In the genomic region with DNA sequence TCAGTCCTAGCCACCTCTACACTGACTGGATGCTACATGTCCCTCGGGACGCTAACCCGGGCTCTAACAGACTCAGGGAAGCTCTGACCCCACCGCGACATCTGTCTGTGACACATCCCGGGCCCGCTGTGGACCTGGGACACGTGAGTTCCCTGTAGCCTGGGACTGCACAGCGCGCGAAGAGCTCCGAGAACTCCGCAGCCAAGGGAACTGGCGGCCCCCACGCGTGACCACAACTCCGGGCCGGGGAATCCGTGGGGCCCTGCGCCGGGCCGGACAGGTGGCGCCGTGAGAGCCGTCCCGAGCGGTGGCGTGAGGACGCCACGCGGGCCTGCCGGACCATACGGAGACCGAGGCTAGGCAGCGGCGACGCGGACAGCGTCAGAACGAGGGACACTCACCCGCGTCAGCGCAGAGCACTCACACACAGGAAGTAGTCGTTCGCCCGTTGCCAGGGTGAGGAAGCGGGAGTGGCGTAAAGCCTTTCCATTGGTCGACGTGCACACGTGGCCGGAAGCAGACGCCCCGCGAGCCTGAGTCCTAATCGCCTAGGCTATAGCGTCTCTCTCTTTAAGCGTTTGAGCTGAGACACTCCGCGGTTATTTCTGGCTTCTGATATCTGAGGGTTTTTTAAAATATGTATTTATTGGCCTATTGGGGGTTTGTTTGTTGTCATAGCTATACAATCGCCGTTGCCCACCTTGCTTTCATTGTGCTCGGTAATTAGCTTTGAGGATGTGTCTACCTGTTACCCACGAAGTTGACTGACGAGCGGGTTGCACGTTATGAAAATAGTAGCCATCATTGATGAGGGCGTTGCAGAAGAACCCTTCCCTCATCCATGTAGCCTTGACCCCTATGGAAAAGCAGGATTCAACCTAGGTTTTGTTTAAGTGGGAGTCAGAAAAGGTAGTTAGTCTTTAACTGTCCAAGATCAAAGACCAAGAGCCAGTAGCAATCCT, we compare ENCODE assay signal across 8 mouse cellular contexts. TPM values are rescaled to one million over a fixed set of nuclear protein-coding genes. Genes with fewer than 3 reads are reported as not detected.
DNase-seq lines count a peak whose midpoint lies in the region; ATAC-seq and TF ChIP-seq lines count a peak whose summit lies in the region.

A gene (minus strand): TSS at position 453 of the 962 bp plus-strand sequence.

- peak; percentile 98 for DNase-seq in MEL (ENCODE audit: low read depth, low spot score)
- DNase-seq in cerebellum, adult 2 months, result peak; percentile 93 to 96
- DNase-seq in forebrain, postnatal 0 days, result peak; percentile 97
- peak; percentile 93 for DNase-seq in heart, postnatal 4 days
- DNase-seq in layer of hippocampus, adult 8-10 months (ENCODE audit: low spot score in 2 of 2), result peak; percentile 94 to 96
- peak; percentile 87 for DNase-seq in ovary, adult 18-20 months (ENCODE audit: low spot score)
- peak; percentile 94 for DNase-seq in thymus, postnatal 0 days (ENCODE audit: low spot score)

- no peak; a peak in 1 of 4 replicates for TF ChIP-seq EP300 in MEL (IDR thresholded peaks at IDR 0.05; ENCODE audit: low read depth in 1 of 2, low read length in 2 of 2)

- H3K36me3 ChIP-seq in MEL (ENCODE audit: control insufficient read depth in 1 of 2, insufficient read depth in 2 of 2, low read length in 2 of 2), result peaks cover 6 to 19% of the 10 kb centered on the region in 2 experiments; a peak in 3 of 4 replicates
- no peaks in the 10 kb centered on the region for H3K36me3 ChIP-seq in forebrain, postnatal 0 days (ENCODE audit: insufficient read depth)
- no peaks in the 10 kb centered on the region for H3K36me3 ChIP-seq in lung, embryonic 15.5 days

- H3K27ac ChIP-seq in MEL (ENCODE audit: control insufficient read depth, low read depth, low read length), result peak within 1 kb of the TSS; percentile 92
- H3K27ac ChIP-seq in cerebellum, adult 2 months (ENCODE audit: insufficient read depth, low read length), result peak within 1 kb of the TSS; percentile 67
- H3K27ac ChIP-seq in forebrain, postnatal 0 days (ENCODE audit: low read depth, low read length), result peak within 1 kb of the TSS; percentile 92
- peak within 1 kb of the TSS; percentile 78 for H3K27ac ChIP-seq in lung, embryonic 15.5 days

- under 1% methylated on average over 68 of the region's 68 CpGs for WGBS in cerebellum, adult 2 months
- 1% methylated on average over 68 of the region's 68 CpGs for WGBS in forebrain, postnatal 0 days
- WGBS in lung, embryonic 15.5 days, result 1% methylated on average over 68 of the region's 68 CpGs

- peak within 1 kb of the TSS; percentile 68 to 97 for H3K4me3 ChIP-seq in MEL (ENCODE audit: control insufficient read depth in 1 of 2, insufficient read depth in 1 of 2, low read depth in 2 of 2, low read length in 2 of 2)
- peak within 1 kb of the TSS; percentile 68 for H3K4me3 ChIP-seq in cerebellum, adult 2 months (replicated peaks; ENCODE audit: insufficient read depth, low read depth, low read length)
- peak within 1 kb of the TSS; percentile 87 for H3K4me3 ChIP-seq in forebrain, postnatal 0 days (ENCODE audit: low read depth, low read length)
- H3K4me3 ChIP-seq in lung, embryonic 15.5 days, result peak within 1 kb of the TSS; percentile 78

- H3K27me3 ChIP-seq in MEL (ENCODE audit: control insufficient read depth in 1 of 2, insufficient read depth in 2 of 2, low read length in 2 of 2), result no peaks in the 10 kb centered on the region
- no peaks in the 10 kb centered on the region for H3K27me3 ChIP-seq in cerebellum, adult 2 months (ENCODE audit: control insufficient read depth, insufficient read depth, low read length)
- H3K27me3 ChIP-seq in forebrain, postnatal 0 days (ENCODE audit: insufficient read depth, low read length), result no peaks in the 10 kb centered on the region
- H3K27me3 ChIP-seq in lung, embryonic 15.5 days, result no peaks in the 10 kb centered on the region

- H3K9me3 ChIP-seq in MEL (replicated peaks; ENCODE audit: insufficient read depth, low read length), result no peaks in the 10 kb centered on the region
- no peaks in the 10 kb centered on the region for H3K9me3 ChIP-seq in forebrain, postnatal 0 days (ENCODE audit: low read length)
- H3K9me3 ChIP-seq in lung, embryonic 15.5 days, result no peaks in the 10 kb centered on the region

- no peak for TF ChIP-seq CTCF in MEL (IDR thresholded peaks at IDR 0.05 in 2 of 3, conservative IDR thresholded peaks at IDR 0.05 in 1 of 3; ENCODE audit: control insufficient read depth in 1 of 3, insufficient read depth in 1 of 3, low read depth in 2 of 3, low read length in 3 of 3, poor library complexity in 1 of 3, severe bottlenecking in 1 of 3)
- TF ChIP-seq CTCF in cerebellum, adult 2 months (IDR thresholded peaks at IDR 0.05; ENCODE audit: borderline replicate concordance, insufficient read depth, low read depth, low read length), result no peak
- no peak for TF ChIP-seq CTCF in forebrain, postnatal 0 days (IDR thresholded peaks at IDR 0.05; ENCODE audit: low read depth)

- peak within 1 kb of the TSS; percentile 79 for H3K4me2 ChIP-seq in forebrain, postnatal 0 days (ENCODE audit: low read depth)
- H3K4me2 ChIP-seq in lung, embryonic 15.5 days, result peak within 1 kb of the TSS; percentile 80

- H3K79me2 ChIP-seq in MEL (ENCODE audit: control insufficient read depth, insufficient read depth, low read length, poor library complexity), result peaks cover 29% of the 10 kb centered on the region

- H3K9ac ChIP-seq in MEL (ENCODE audit: control insufficient read depth, low read depth, low read length, poor library complexity, severe bottlenecking), result peak within 1 kb of the TSS; percentile 83
- peak within 1 kb of the TSS; percentile 88 for H3K9ac ChIP-seq in forebrain, postnatal 0 days
- H3K9ac ChIP-seq in lung, embryonic 15.5 days, result peak within 1 kb of the TSS; percentile 80

- H3K4me1 ChIP-seq in MEL (ENCODE audit: control insufficient read depth in 1 of 2, insufficient read depth in 2 of 2, low read length in 2 of 2), result peaks cover 6 to 11% of the 10 kb centered on the region in 2 experiments
- no peaks in the 10 kb centered on the region for H3K4me1 ChIP-seq in cerebellum, adult 2 months (ENCODE audit: control insufficient read depth, insufficient read depth, low read length)
- peaks cover 6% of the 10 kb centered on the region; the same call in 1 of the 2 replicates for H3K4me1 ChIP-seq in forebrain, postnatal 0 days (ENCODE audit: insufficient read depth)
- peaks cover 8% of the 10 kb centered on the region; the same call in 1 of the 2 replicates for H3K4me1 ChIP-seq in lung, embryonic 15.5 days

- TF ChIP-seq POLR2A in MEL (IDR thresholded peaks at IDR 0.05; ENCODE audit: control insufficient read depth in 1 of 2, insufficient read depth in 1 of 2, low read depth in 1 of 2, low read length in 2 of 2, poor library complexity in 1 of 2), result peak; percentile 85 to 91
- TF ChIP-seq POLR2A in cerebellum, adult 2 months (IDR thresholded peaks at IDR 0.05; ENCODE audit: borderline replicate concordance, insufficient read depth, low read length), result peak; percentile 92

- no peak for TF ChIP-seq RAD21 in MEL (IDR thresholded peaks at IDR 0.05; ENCODE audit: low read depth, low read length)

- peak; percentile 100 for ATAC-seq in forebrain, postnatal 0 days
- peak; percentile 100 for ATAC-seq in lung, embryonic 15.5 days (ENCODE audit: borderline replicate concordance, extremely low read depth, low FRiP score, low TSS enrichment)

TF ChIP-seq in MEL, 35 proteins besides CTCF, POLR2A, EP300 and RAD21 (continues in another document):
- TF ChIP-seq TBP (IDR thresholded peaks at IDR 0.05; ENCODE audit: low read depth, low read length) (peak; percentile 88), POLR2AphosphoS2 (IDR thresholded peaks at IDR 0.05; ENCODE audit: low read length) (peak; percentile 86), MXI1 (IDR thresholded peaks at IDR 0.05; ENCODE audit: low read depth, low read length) (peak; percentile 94), TAL1 (IDR thresholded peaks at IDR 0.05; ENCODE audit: low read length) (no peak), E2F4 (IDR thresholded peaks at IDR 0.05; ENCODE audit: borderline replicate concordance, low read depth, low read length) (no peak; the same call in 1 of the 2 replicates), NRF1 (IDR thresholded peaks at IDR 0.05; ENCODE audit: insufficient read depth, low read depth, low read length, poor library complexity, severe bottlenecking) (peak; percentile 39; the same call in 1 of the 2 replicates), MYC (IDR thresholded peaks at IDR 0.05; ENCODE audit: low read depth, low read length) (peak; percentile 70; the same call in 1 of the 2 replicates), ETS1 (IDR thresholded peaks at IDR 0.05; ENCODE audit: low read depth, low read length) (0 out of 2 replicates have a peak, but pooled peaks have one; percentile 14), ZNF384 (IDR thresholded peaks at IDR 0.05; ENCODE audit: low read depth, low read length) (no peak), BHLHE40 (IDR thresholded peaks at IDR 0.05; ENCODE audit: borderline replicate concordance, low read depth, low read length) (0 out of 2 replicates have a peak, but pooled peaks have one; percentile 3), SMC3 (IDR thresholded peaks at IDR 0.05; ENCODE audit: low read depth, low read length) (no peak), CHD2 (IDR thresholded peaks at IDR 0.05; ENCODE audit: low read length) (no peak), ZKSCAN1 (IDR thresholded peaks at IDR 0.05; ENCODE audit: low read depth, low read length) (no peak), SIN3A (IDR thresholded peaks at IDR 0.05; ENCODE audit: low read length) (peak; percentile 91), MEF2A (IDR thresholded peaks at IDR 0.05; ENCODE audit: extremely low read depth, insufficient replicate concordance, low read depth, low read length, poor library complexity, severe bottlenecking) (no peak), JUND (IDR thresholded peaks at IDR 0.05; ENCODE audit: low read depth, low read length) (no peak), POLR2AphosphoS5 (IDR thresholded peaks at IDR 0.05; ENCODE audit: borderline replicate concordance, low read depth, low read length) (no peak), MAFK (IDR thresholded peaks at IDR 0.05; ENCODE audit: borderline replicate concordance, low read depth, low read length) (no peak), ELF1 (IDR thresholded peaks at IDR 0.05; ENCODE audit: low read depth, low read length) (peak; percentile 95)

RNA-seq across cellular contexts. Expression of the gene that starts here (rescaled TPM):
- 31.1 and 31.5 TPM in 2 replicates for total RNA-seq in MEL (2012; rRNA removed)
- 10 to 100 TPM in 1 of 2 experiments, not detected in 1; 17.0 TPM for polyA plus RNA-seq in MEL (2012; ENCODE audit: insufficient read depth in 1 of 2, insufficient read length in 2 of 2, low read depth in 1 of 2, low replicate concordance in 2 of 2, missing spikeins in 1 of 2)
- 14.5 and 16.4 TPM in 2 replicates for polyA plus RNA-seq in cerebellum, adult 2 months (2012; rRNA removed)
- total RNA-seq in forebrain, postnatal 0 days (2014; rRNA removed), result 25.0 and 26.4 TPM in 2 replicates
- 19.1 and 23.6 TPM in 2 replicates for polyA plus RNA-seq in forebrain, postnatal 0 days (2015; fragmentation: Nextera tagmentation; extraction: Ambion mirVana)
- total RNA-seq in heart, postnatal 4 days (2021), result 1 to 10 TPM; 6.0 to 6.8 TPM
- 10 to 100 TPM; 26.4 to 32.8 (median 31.3) TPM for total RNA-seq in layer of hippocampus, adult 8-10 months (2022)
- polyA plus RNA-seq in lung, embryonic 15.5 days (2015; fragmentation: Nextera tagmentation; extraction: Ambion mirVana), result 23.9 and 25.1 TPM in 2 replicates
- 44.8 and 56.1 TPM in 2 replicates for polyA plus RNA-seq in thymus, postnatal 0 days (2015; fragmentation: Nextera tagmentation; extraction: Ambion mirVana)

Comparison
In these comparisons a context has a peak if more than half of its experiments do, and no peak if none do; other contexts are left out.
1. Peak in every context shown above with its lines: DNase-seq, ATAC-seq, H3K4me3 ChIP-seq and H3K27ac ChIP-seq.